ENCODE assay signal across 7 mouse cellular contexts in the genomic region with DNA sequence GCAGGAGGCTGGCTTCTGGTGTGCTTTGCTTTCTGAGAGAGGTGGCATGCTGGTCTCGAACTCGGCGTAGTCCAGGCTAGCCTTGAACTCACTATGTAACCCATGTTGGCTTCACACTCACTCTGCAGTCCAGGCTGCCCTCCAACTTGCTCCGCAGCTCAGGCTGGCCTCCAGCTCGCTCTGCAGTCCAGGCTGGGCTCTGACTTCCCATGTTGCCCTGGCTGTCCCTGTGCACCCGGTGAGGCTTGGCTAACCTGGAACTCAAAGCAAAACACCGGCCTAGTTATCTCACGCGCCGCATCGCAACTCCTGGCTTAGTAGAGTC. TPM values are rescaled to one million over a fixed set of nuclear protein-coding genes. Genes with fewer than 3 reads are reported as not detected.
A peak's percentile ranks its signal among the peaks of the same experiment; 100 is the strongest.
DNase-seq lines count a peak whose midpoint lies in the region; ATAC-seq and TF ChIP-seq lines count a peak whose summit lies in the region.

No protein-coding gene starts in this region.

- 24% methylated on average over 11 of the region's 11 CpGs for WGBS in neural tube, embryonic 11.5 days
- WGBS in hindbrain, embryonic 16.5 days = 25% methylated on average over 11 of the region's 11 CpGs

- H3ac ChIP-seq in myocyte (ENCODE audit: control insufficient read depth, insufficient read length) = peak overlapping the region; percentile 49

- no peak for TF ChIP-seq CTCF in cortical plate, adult 2 months (IDR thresholded peaks at IDR 0.05; ENCODE audit: extremely low read depth, insufficient read depth, low read length)

- H3K79me2 ChIP-seq in myocyte (ENCODE audit: control insufficient read depth, insufficient read depth) = peaks cover 24% of the 10 kb centered on the region

- H3K27ac ChIP-seq in neural tube, embryonic 11.5 days (ENCODE audit: low read depth, low read length) = no peak overlapping the region
- no peak overlapping the region for H3K27ac ChIP-seq in cortical plate, adult 2 months (ENCODE audit: insufficient read depth, low read length)
- H3K27ac ChIP-seq in hindbrain, embryonic 16.5 days (ENCODE audit: low read depth, low read length) = no peak overlapping the region

- no peak for DNase-seq in neural tube, embryonic 11.5 days (ENCODE audit: low spot score)
- DNase-seq in neural tube, embryonic 10.5 days (ENCODE audit: extremely low spot score, low spot score) = no peak
- DNase-seq in adipocyte (ENCODE audit: low spot score) = no peak
- DNase-seq in Muller cell, postnatal 12 days (ENCODE audit: inconsistent ontology term) = no peak

- peak overlapping the region; percentile 73 for H3K9ac ChIP-seq in neural tube, embryonic 11.5 days (ENCODE audit: low read length)
- peak overlapping the region; percentile 89 for H3K9ac ChIP-seq in hindbrain, embryonic 16.5 days (ENCODE audit: low read depth, low read length)

- peaks cover 6% of the 10 kb centered on the region for H3K36me3 ChIP-seq in neural tube, embryonic 11.5 days (ENCODE audit: control insufficient read depth, insufficient read depth, low read length)
- H3K36me3 ChIP-seq in hindbrain, embryonic 16.5 days (ENCODE audit: control insufficient read depth, insufficient read depth, low read length) = peaks cover 21% of the 10 kb centered on the region
- H3K36me3 ChIP-seq in myocyte (ENCODE audit: control insufficient read depth, insufficient read depth) = no peaks in the 10 kb centered on the region

- no peaks in the 10 kb centered on the region for H3K9me3 ChIP-seq in neural tube, embryonic 11.5 days (ENCODE audit: control insufficient read depth, low read length)
- no peaks in the 10 kb centered on the region for H3K9me3 ChIP-seq in hindbrain, embryonic 16.5 days (ENCODE audit: control insufficient read depth, low read length)

- no peaks in the 10 kb centered on the region for H3K27me3 ChIP-seq in neural tube, embryonic 11.5 days (ENCODE audit: control insufficient read depth, insufficient read depth, low read length)
- no peaks in the 10 kb centered on the region for H3K27me3 ChIP-seq in hindbrain, embryonic 16.5 days (replicated peaks; ENCODE audit: control insufficient read depth, insufficient read depth, low read length)
- H3K27me3 ChIP-seq in myocyte (ENCODE audit: control insufficient read depth, insufficient read depth, insufficient read length) = no peaks in the 10 kb centered on the region

- peak overlapping the region; percentile 96 for H3K4me2 ChIP-seq in neural tube, embryonic 11.5 days (ENCODE audit: low read depth)
- peak overlapping the region; percentile 98 for H3K4me2 ChIP-seq in hindbrain, embryonic 16.5 days (ENCODE audit: low read length)
- H3K4me2 ChIP-seq in myocyte (ENCODE audit: low read depth) = peak overlapping the region; percentile 93

- no peak for TF ChIP-seq POLR2A in cortical plate, adult 2 months (IDR thresholded peaks at IDR 0.05; ENCODE audit: extremely low read depth, insufficient read depth, low read length)
- TF ChIP-seq POLR2A in myocyte (IDR thresholded peaks at IDR 0.05; ENCODE audit: insufficient read length, low read depth) = no peak

- peak overlapping the region; percentile 90 for H3K4me3 ChIP-seq in neural tube, embryonic 11.5 days (ENCODE audit: low read depth, low read length)
- H3K4me3 ChIP-seq in cortical plate, adult 2 months (ENCODE audit: insufficient read depth, low read length) = peak overlapping the region; percentile 93
- peak overlapping the region; percentile 76 for H3K4me3 ChIP-seq in hindbrain, embryonic 16.5 days (ENCODE audit: low read length)
- H3K4me3 ChIP-seq in myocyte = peak overlapping the region; percentile 74

- peaks cover 17% of the 10 kb centered on the region for H3K4me1 ChIP-seq in neural tube, embryonic 11.5 days (ENCODE audit: control insufficient read depth, insufficient read depth, low read length)
- peaks cover 4% of the 10 kb centered on the region; the same call in 1 of the 2 replicates for H3K4me1 ChIP-seq in cortical plate, adult 2 months (ENCODE audit: control insufficient read depth, insufficient read depth, low read length)
- H3K4me1 ChIP-seq in hindbrain, embryonic 16.5 days (ENCODE audit: control insufficient read depth, insufficient read depth, low read depth, low read length) = peaks cover 37% of the 10 kb centered on the region

- no peak for ATAC-seq in neural tube, embryonic 11.5 days (ENCODE audit: insufficient read depth, low FRiP score, low TSS enrichment)
- ATAC-seq in hindbrain, embryonic 16.5 days = no peak

TF ChIP-seq in myocyte, 11 proteins besides CTCF, POLR2A, EP300 and RAD21:
- no peak for TF ChIP-seq MAX (IDR thresholded peaks at IDR 0.05; ENCODE audit: low read depth)
- TF ChIP-seq SRF (IDR thresholded peaks at IDR 0.05; ENCODE audit: control insufficient read depth, insufficient read length, low read depth) = no peak
- TF ChIP-seq USF1 (IDR thresholded peaks at IDR 0.05; ENCODE audit: low read depth) = no peak
- no peak for TF ChIP-seq MYOG (IDR thresholded peaks at IDR 0.05; ENCODE audit: control insufficient read depth in 1 of 3, insufficient read depth in 1 of 3, insufficient read length in 2 of 3, low read depth in 2 of 3)
- no peak for TF ChIP-seq POLR2AphosphoS2 (IDR thresholded peaks at IDR 0.05; ENCODE audit: insufficient read length, low read depth)
- TF ChIP-seq E2F4 (IDR thresholded peaks at IDR 0.05; ENCODE audit: insufficient read depth) = no peak
- no peak for TF ChIP-seq REST (IDR thresholded peaks at IDR 0.05; ENCODE audit: insufficient read depth, insufficient read length)
- no peak for TF ChIP-seq TCF12 (IDR thresholded peaks at IDR 0.05; ENCODE audit: insufficient read depth, poor library complexity, severe bottlenecking)
- TF ChIP-seq CEBPB (IDR thresholded peaks at IDR 0.05; ENCODE audit: insufficient read depth, poor library complexity, severe bottlenecking) = no peak

RNA-seq across cellular contexts. Expression of gene Sppl2b, which starts 0.6 kb away (rescaled TPM):
- 31.2 and 34.2 TPM in 2 replicates for polyA plus RNA-seq in neural tube, embryonic 11.5 days (2014; fragmentation: Nextera tagmentation; extraction: Ambion mirVana)
- polyA plus RNA-seq in cortical plate, adult 2 months (2012; rRNA removed) = 94.2 and 96.5 TPM in 2 replicates
- polyA plus RNA-seq in hindbrain, embryonic 16.5 days (2015; fragmentation: Nextera tagmentation; extraction: Ambion mirVana) = 92.4 and 97.5 TPM in 2 replicates
- polyA plus RNA-seq in myocyte (2012; fragmentation: generic; extraction: Trizol) = 31.0 TPM

RNA-seq across cellular contexts. Expression of gene Lsm7, which starts 0.7 kb away (rescaled TPM):
- polyA plus RNA-seq in neural tube, embryonic 11.5 days (2014; fragmentation: Nextera tagmentation; extraction: Ambion mirVana) = 305 and 307 TPM in 2 replicates
- polyA plus RNA-seq in cortical plate, adult 2 months (2012; rRNA removed) = 223 and 238 TPM in 2 replicates
- polyA plus RNA-seq in hindbrain, embryonic 16.5 days (2015; fragmentation: Nextera tagmentation; extraction: Ambion mirVana) = 197 and 208 TPM in 2 replicates
- polyA plus RNA-seq in myocyte (2012; fragmentation: generic; extraction: Trizol) = 150 TPM

RNA-seq across cellular contexts. Expression of gene Lingo3, which starts 11.9 kb away (rescaled TPM):
- 0.40 and 0.66 TPM in 2 replicates for polyA plus RNA-seq in neural tube, embryonic 11.5 days (2014; fragmentation: Nextera tagmentation; extraction: Ambion mirVana)
- polyA plus RNA-seq in cortical plate, adult 2 months (2012; rRNA removed) = 24.8 and 29.4 TPM in 2 replicates
- 22.1 and 23.3 TPM in 2 replicates for polyA plus RNA-seq in hindbrain, embryonic 16.5 days (2015; fragmentation: Nextera tagmentation; extraction: Ambion mirVana)
- 0.05 TPM for polyA plus RNA-seq in myocyte (2012; fragmentation: generic; extraction: Trizol)

RNA-seq across cellular contexts. Expression of gene Tmprss9, which starts 15.9 kb away (rescaled TPM):
- 0.08 and 0.11 TPM in 2 replicates for polyA plus RNA-seq in neural tube, embryonic 11.5 days (2014; fragmentation: Nextera tagmentation; extraction: Ambion mirVana)
- polyA plus RNA-seq in cortical plate, adult 2 months (2012; rRNA removed) = 0.21 and 0.40 TPM in 2 replicates
- 0.13 and 0.27 TPM in 2 replicates for polyA plus RNA-seq in hindbrain, embryonic 16.5 days (2015; fragmentation: Nextera tagmentation; extraction: Ambion mirVana)
- polyA plus RNA-seq in myocyte (2012; fragmentation: generic; extraction: Trizol) = 0.05 TPM

RNA-seq across cellular contexts. Expression of gene Oaz1, which starts 29.3 kb away (rescaled TPM):
- polyA plus RNA-seq in neural tube, embryonic 11.5 days (2014; fragmentation: Nextera tagmentation; extraction: Ambion mirVana) = 1,810 and 1,847 TPM in 2 replicates
- polyA plus RNA-seq in cortical plate, adult 2 months (2012; rRNA removed) = 643 and 729 TPM in 2 replicates
- polyA plus RNA-seq in hindbrain, embryonic 16.5 days (2015; fragmentation: Nextera tagmentation; extraction: Ambion mirVana) = 1,272 and 1,293 TPM in 2 replicates
- polyA plus RNA-seq in myocyte (2012; fragmentation: generic; extraction: Trizol) = 1,349 TPM

Comparison
In these comparisons a context has a peak if more than half of its experiments do, and no peak if none do; other contexts are left out.
1. RNA of gene Lingo3, which starts 11.9 kb away (polyA plus RNA-seq): 24.8 to 29.4 TPM in cortical plate, adult 2 months and 22.1 to 23.3 TPM in hindbrain, embryonic 16.5 days; 0.40 to 0.66 TPM in neural tube, embryonic 11.5 days and 0.05 TPM in myocyte (single experiment); every median in the first group is over 10 times any median in the second.
2. Peak in every context shown above with its lines, with median percentiles within 50 percentile points of each other: H3K4me2 ChIP-seq and H3K4me3 ChIP-seq.